Mouse (Mus musculus) embryo, embryonic 11.5 days (tissue): ENCODE data around the gene Chst10.
A peak's percentile ranks its signal among the peaks of the same experiment; 100 is the strongest.

Experiments
- DNase-seq: peaks from one replicate; pipeline ENCODE4 v3.0.0-alpha.2; 2012; ENCODE audit warnings: low read depth, low spot score

Gene Chst10

DNA sequence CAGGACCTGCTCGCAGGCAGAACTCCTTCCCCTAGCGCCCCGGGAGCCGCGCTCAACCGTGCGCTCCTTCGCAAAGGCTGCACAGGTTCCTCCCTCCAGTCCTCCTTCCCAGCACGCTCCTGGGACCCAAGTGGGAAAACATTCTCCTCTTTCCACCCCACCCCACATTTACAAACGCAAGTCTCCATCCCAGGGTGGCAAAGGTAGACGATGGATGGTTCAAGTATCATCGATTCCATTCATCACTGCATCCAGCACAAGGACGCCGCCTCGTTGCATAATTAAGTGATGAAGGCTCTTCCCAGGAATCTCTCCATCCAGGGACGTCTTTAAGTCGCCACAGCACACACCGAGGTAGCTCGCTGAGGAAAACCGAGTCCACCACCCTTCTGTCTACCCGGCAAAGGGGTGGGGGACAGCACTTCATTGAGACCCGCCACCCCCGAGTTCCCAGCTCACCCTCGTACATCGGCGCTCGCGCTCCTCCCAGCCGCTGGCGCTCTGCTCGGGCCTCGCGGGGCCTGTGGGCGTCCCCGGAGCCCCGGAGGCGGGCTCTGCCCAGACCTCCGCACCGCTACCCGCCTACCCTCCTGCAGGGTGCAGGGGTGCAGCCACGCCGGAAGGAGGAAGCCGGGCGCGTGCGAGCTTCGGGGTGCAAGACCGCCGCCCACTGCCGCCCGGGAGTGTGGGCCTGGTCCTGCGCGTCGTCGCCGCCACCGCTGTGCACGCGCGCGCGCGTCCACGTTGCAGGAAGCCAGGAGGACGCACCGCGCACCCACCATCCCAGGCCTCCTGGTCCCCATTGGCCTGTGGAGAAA is at the start of gene Chst10:
Gene Chst10, minus strand, starts transcription at position 731 of the 818 bp plus-strand sequence.
- peak; percentile 65 for DNase-seq

DNA sequence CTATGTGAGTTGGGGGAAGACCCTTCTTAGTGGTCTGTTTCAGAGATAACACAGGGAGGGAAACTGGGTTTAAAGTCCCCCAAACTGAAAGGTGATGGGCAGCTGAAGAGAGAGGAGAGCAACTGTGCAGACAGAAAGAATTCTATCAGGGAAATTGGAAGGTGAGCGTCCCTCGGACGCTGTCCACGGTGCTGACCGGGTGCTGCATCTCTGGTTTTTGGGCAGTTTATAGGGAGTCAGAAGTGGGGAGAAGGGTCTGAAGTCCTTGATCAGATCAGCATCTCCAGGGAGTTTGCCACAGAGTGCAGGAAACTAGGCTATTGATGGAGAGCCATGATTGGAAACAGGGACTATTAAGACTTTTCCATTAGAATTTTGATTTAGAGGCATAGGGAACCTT is 41.6 kb upstream of the Chst10 start:
- DNase-seq = peak; percentile 53

DNA sequence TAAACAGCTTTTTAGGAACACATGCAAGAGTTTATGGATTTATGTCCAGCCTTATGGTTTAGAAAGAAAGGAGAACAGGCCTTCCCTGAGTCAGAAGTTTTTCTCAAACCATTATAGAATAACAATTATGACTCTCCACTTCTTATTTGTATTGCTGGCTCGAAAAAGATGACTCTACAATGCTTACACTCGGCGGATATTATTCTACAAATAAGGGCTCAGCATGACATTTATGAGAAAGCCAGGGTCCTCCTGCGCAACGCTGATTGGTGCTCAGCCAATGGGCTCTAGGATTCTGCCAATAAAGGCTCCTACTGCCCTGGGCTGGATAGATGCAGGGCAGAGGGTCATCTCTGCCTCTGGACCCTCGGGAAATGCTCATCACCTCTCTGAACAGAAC is 40.9 kb upstream of the Chst10 start, which contains the start of gene Nms:
Gene Nms, plus strand, starts transcription at position 301 of the 400 bp plus-strand sequence.
- DNase-seq = no peak

DNA sequence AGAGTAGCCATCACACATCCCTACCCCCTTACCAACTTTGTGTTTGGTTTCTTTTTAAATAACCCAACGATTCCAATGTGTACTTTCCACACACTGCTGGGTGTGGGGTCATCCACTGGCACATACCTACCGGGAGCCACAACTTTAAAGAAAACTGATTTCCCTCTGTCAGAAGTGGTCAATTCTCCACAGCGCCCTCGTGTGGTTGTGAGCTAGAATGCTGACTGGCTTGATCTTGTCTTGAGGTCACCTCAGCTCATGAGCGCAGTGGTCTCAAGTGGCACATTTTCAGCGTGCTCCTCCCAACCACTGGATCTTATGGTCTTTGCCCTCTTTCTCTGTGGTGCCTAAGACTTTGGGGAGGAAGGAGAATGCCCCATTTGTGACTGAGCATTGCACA is 38.8 kb upstream of the Chst10 start:
- peak; percentile 39 for DNase-seq

DNA sequence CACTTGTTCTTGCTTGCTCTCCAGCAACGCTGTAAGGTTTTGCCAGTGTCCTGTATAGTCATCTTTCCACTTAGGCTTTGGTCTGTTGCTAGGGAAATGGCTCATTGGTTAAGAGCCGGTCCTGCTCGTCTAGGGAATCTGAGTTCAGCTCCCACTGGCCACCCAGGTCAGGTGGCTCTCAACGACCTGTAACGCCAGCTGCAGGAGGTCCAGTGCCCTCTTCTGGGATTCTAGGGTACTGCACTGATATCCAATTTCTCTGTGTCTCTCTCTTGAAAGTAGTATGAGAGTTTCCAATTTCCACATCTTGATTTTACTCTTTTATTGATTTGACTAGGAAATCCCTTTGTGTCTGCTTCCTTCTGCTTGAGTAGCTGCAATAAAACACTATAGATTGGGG is 36.7 kb upstream of the Chst10 start:
- peak; percentile 11 for DNase-seq

DNA sequence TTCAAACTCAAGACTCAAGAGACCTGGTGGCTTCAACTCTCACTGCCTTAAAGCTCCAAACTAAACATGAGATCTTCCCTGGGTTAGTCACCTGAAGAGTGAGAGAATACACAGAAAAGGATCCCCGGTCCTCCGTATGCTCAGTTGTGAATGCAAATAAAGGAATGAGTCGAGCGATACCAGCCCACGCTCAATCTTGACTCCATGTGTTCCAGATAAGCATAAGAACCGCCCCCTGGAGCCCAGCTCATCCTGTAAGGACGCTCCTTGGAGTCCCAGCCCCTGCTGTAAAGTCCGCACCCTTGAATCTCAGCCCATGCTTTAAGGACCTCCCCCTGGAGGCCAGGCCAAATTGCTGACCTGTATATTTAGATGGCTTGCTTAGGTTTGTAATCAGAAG is 32.8 kb upstream of the Chst10 start:
- DNase-seq = no peak

DNA sequence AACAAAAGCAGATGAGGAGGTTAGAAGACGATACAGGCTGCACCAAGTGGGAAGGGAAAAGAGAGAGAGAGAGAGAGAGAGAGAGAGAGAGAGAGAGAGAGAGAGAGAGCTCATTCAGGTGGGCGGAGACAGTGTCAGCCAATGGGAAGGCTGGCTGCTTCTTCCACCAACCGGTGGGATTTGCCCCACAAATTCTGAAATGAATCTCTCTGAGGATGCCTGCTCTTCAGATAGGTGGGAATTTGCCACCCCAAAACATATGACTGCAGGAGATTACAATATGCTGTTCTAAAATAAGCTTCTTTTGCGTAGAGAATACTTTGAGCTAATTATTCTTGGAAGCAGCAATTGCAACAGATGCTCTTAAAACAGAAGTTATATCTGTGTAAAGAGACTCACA is 31.5 kb upstream of the Chst10 start:
- DNase-seq = no peak

DNA sequence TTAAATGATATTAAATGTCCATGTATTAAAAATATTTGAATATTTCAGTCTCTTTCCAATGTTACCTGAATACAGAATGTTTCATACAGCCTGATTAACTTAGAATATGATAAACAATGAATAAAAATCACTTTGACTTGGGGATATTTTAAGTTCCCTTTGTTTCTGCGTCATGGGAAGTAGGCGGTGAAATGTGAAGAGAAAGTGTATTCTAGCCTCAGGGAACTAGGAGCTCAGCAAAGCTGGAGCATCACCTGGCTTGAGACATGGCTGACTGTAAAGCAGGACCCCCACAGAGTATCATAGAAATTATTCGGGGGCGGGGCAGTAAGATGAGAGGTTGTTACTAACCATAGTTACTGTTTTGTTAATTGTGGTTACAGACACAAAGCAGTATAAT is 31.0 kb upstream of the Chst10 start:
- no peak for DNase-seq

DNA sequence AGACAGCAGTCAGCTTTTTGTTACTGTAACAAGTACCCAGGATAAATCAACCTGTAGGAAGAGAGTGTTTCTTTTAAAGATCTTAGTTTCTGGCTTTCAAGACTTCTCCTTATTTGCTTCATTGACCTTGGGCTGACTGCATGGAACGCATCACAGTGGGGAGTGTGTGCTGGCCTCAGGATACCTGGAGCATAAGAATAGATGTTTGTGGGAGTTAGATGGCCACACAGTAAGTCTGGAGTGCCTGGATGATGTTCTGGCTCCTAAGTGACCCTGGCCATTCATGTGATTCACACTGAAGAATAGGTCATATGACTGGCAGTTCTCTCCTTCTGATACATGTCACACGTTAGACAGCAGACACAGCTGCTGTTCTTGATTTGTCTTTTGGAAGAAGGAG is 6.0 kb upstream of the Chst10 start:
- no peak for DNase-seq

DNA sequence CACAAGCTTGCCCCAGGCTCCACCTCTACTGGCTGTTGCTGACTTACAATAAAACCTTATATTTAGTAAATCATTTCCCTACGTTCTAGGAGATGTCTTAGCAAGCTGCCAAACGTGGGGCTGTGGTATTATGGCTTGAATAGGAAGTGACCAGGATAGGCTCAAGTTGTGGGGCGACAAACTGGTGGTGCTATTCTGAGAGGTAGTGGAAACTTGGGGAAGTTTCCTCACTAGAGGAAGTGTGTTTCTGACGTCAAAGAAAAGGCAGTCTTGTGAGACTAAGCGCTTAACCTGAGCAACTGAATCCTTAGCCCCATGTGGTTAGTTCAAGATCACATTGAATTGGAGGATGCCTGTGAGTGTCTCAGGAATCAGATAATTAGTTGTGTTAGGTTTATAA is 4.6 kb upstream of the Chst10 start:
- DNase-seq = no peak

DNA sequence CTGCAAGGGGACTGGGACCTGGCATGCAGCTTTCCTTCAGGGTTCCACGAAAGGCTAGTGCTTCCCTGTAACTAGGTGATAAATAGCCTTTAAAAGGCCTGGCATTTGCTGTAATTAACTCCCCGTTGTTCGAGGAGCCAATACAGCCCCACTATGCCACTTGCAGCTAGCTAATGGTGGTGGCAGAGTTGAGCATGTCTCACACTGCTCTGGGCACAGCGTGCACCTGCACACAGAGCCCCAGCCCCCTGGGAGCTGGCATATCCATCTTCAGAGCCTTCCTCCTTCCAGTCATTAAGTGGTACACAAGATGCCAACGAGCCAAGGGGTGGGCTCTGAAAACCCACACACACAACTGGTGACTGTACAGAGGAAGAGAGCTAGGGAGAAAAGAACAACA is 4.9 kb downstream of the Chst10 start:
- DNase-seq = no peak

DNA sequence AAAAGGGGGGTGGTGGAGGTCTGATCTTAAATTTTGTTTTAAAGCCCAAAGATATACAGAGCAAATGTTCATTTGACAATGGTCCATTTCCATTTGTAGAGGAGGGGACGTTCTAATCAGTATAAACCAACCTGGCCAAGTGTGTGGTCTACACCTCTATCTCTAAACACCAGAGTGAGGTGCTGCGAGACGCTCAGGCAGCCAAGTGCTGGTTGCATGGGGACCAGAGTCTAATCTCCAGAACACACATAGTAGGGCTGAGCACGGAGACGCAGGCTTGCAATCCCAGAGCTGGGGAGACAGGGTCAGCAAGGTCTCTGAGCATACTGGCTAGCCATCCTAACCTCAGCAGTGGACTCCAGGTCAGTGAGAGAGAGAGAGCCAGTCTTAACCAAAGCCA is 6.5 kb downstream of the Chst10 start:
- no peak for DNase-seq

DNA sequence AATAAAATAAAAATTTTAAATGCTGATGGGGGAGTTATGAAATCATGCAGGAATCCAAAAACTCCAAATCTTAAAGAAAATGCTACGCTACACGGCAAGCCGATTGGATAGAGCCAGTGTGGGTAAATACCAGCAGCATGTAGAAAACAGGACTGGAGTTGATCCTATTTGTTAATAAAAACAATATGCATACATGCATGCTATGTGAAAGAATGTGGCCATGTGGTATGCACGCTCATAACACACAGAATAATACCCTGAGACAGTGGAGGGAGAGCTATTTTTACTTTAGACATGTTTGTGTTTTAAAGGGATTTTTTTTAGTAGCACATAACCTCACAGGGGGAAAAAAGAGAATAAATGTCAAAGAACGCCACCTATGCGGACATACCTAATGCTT is 9.2 kb downstream of the Chst10 start:
- DNase-seq = no peak

DNA sequence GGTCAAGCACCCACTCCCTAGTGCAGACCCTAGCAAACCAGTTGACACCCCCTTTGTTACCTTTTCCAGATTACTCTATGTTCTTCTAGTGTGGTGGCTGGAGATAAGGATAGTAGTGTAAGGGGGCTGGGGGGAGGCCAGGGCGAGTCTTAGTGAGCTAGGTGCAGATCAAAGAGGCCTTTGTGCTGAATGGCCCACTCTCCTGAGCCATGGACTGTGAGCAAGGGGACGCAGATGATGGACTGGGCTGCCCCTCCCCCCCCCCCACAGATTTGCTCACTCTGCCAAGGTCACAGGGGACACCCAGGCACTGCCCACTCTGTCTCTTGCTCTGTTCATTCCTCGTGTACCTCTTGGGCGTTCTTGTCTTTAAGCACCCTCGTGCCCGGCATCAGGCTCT is 10.9 kb downstream of the Chst10 start:
- no peak for DNase-seq

DNA sequence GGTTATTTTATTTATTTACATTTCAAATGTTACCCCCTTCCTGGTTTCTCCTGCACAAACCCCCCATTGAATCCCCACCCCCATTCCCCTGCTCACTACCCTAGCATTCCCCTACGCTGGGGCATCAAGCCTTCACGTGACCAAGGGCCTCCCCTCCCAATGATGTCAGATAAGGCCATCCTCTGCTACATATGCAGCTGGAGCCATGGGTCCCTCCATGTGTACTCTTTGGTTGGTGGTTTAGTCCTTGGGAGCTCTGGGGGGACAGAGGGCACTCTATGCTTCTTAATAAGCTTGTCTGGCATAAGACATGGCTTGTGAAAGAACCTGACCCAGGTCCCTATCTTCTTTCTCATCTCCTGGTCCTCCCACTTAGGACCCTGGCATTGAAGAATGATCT is 11.4 kb downstream of the Chst10 start:
- DNase-seq = no peak

DNA sequence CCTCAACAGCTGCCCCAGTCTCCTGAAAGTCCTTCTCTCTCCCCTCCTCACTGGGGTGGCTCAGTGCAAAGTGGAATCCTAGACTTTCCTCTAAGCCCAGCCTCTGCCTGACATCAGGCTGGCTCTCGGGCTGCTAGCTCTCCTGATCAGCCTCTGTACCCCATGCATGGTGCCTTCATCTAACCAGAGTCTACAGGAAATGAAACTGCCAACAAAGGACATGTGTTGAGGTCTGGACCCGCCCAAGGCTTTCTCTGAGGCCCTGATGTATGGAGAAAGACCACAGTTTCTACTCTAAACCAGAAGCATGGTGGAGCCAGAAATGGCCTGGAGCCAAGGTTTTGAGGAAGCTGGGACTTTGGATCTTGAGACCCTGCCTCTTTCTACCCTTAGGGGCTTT is 12.0 kb downstream of the Chst10 start:
- DNase-seq = no peak

DNA sequence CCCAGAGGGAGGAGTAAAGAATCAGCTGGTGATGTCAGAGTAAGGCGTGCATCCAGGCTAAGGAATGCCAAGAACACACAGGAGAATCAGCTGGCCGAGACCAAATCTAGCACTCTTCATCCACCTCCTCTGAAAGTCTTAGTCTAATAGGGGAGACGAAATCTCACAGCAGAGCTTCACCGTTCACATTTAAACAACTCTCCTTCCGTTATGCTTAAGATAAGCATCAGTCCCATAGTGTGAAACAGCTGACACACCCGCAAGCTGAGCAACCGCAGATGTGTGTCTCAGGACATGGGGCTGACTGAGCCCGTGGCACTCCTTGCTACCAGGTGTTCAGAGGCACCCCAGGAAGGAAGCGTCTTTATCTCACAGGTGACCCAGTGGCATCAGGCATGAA is 14.2 kb downstream of the Chst10 start:
- DNase-seq = no peak

DNA sequence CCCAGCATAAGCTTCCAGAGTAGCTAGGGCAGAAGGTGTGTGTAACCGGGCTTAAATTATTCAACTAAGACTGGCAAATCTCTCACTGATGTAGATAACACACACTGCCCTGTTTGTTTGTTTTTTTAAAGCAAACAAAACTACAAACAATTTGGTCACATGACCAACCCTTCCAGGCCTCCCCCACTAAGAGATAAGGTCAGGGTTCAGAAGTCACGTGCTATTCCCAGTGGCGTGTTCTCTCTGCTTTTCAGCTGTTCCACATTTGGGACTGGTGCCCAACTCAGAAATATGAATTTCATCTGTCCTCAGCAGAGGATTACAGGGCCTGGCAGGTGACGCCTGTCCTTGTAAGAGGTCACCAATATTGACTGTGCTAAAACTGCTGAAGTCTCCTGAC is 15.2 kb downstream of the Chst10 start:
- no peak for DNase-seq

DNA sequence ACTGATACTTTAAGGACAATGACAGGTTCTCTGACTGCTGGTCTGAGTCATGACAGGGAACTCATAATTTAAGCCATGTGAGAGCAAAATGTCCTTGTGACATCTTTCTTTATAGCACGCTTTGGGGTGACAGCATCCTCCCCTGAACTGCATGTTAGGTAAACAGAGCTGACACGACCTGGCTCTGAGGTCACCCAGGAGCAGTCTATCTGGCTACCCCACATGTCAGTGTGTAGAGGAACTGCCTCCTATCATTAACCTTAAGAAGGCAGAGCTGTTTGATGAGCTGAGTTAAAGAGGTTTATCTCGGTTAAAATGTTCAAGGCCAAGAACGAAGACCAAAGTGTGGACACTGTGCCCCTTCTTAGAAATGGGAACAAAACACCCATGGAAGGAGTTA is 16.6 kb downstream of the Chst10 start:
- no peak for DNase-seq

DNA sequence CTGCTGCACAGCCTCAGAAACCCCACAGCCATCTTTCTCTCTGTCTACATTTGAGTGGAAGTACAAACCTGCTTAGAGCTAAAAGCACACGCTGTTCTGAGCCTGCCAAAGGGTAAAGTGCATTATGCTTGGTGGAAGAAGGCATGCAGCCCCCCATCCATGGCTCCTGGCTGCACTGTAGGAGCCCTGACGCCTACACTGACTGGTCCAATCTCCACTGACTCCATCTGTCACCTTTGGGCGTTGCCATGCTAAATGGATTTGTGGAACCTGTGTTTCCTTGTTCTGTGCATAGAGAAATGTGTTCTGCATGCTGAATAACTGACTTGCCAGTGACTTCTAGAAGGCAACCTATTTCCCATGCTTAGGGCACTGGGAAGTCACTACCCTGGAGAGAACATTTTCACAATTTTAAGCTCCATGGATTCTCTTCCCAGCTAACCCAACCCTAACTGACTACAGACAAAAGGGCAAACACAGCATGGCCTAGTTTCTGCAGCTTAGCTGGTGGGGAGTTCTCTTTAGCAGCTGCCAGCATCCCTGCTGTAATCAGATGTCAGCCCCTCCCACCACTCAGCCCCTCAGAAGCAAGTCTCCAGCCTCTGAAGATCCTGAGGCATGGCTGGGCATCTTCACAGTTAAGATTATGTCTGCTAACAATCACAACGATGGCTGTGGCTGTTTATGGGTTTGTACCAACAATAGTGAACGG is 21.1 kb downstream of the Chst10 start:
- DNase-seq = no peak

DNA sequence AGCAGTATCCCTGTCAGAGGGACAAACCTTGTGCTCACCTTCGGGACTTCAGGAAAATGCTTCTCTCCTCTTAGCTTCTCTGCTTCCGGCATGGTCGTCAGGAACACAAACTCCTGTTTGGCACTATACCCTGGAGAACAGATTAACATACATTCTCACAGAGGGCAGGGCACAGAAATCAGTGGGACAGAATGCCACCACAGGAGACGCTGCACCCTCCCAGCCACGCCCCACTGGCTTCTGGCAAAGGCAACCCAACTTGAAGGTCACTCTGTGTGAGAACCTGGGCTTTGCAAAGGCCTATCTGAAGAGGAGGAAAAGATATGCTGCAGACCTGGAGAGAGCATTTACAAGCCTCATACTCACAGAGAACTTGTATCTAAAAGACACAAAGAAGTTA is 24.1 kb downstream of the Chst10 start:
- no peak for DNase-seq

DNA sequence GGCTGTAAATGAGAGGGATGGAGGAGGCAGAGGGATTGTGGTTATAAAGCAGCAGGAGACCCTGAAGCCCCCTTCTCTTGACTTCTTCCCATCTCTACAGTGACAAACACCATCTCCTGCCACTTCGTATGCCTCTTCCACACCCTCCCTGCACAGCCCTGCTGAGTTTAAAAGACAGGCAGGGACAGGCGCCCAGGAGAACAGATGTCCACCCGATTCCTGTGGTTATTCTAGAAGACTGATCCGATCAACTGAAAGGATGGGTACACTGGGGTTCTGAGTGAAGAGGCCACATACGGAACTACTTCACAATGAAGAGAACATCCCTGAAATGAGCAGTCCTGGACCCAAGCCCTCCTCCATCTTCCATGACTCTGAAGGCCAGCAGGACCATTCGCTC is 26.1 kb downstream of the Chst10 start:
- no peak for DNase-seq
